Mouse (Mus musculus) hindbrain, embryonic 14.5 days (tissue): ENCODE results near the gene Klhl20. TPM values are rescaled to one million over a fixed set of nuclear protein-coding genes. Genes with fewer than 3 reads are reported as not detected.
"Not testable (repeated sequence)": the region's sequence is repeated elsewhere in the genome, so short reads cannot be mapped to it uniquely, and the experiment has no call there.

Source experiments
- ATAC-seq: fragments of 200-750 bp; cut with Nextera tagmentation; 2 replicates; pipeline ENCODE4 v1.8.0; 2017; ENCODE audit warnings: moderate number of reproducible peaks, mild to moderate bottlenecking, moderate TSS enrichment, moderate library complexity; ENCODE audit not compliant: low FRiP score
- DNase-seq: peaks from one replicate; pipeline ENCODE4 v3.0.0-alpha.2; 2015; ENCODE audit warnings: low spot score
- H3K27ac ChIP-seq: fragments of 300-500 bp; sonication (generic); 2 replicates; pipeline ENCODE4 v1.5.1; 2014; ENCODE audit warnings: mild to moderate bottlenecking, moderate library complexity
- H3K27me3 ChIP-seq: fragments of 300-500 bp; sonication (generic); 2 replicates; pipeline ENCODE4 v1.6.1; 2014; ENCODE audit warnings: mild to moderate bottlenecking, low read length, mixed read lengths; ENCODE audit not compliant: control insufficient read depth, insufficient read depth
- H3K36me3 ChIP-seq: fragments of 300-500 bp; sonication (generic); replicated peaks from 2 replicates; pipeline ENCODE4 v1.6.1; 2014; ENCODE audit not compliant: control insufficient read depth, insufficient read depth
- H3K4me1 ChIP-seq: fragments of 300-500 bp; sonication (generic); replicated peaks from 2 replicates; pipeline ENCODE4 v1.6.1; 2014; ENCODE audit warnings: antibody characterized with exemption, low read length, mixed read lengths; ENCODE audit not compliant: control insufficient read depth, insufficient read depth
- H3K4me2 ChIP-seq: fragments of 300-500 bp; sonication (generic); replicated peaks from 2 replicates; pipeline ENCODE4 v1.6.1; 2014; ENCODE audit warnings: mild to moderate bottlenecking, moderate library complexity
- H3K4me3 ChIP-seq: fragments of 300-500 bp; sonication (generic); replicated peaks from 2 replicates; pipeline ENCODE4 v1.5.1; 2014; ENCODE audit warnings: mild to moderate bottlenecking, low read length
- H3K9ac ChIP-seq: fragments of 300-500 bp; sonication (generic); 2 replicates; pipeline ENCODE4 v1.6.1; 2014
- H3K9me3 ChIP-seq: fragments of 300-500 bp; sonication (generic); 2 replicates; pipeline ENCODE4 v1.6.1; 2016; ENCODE audit warnings: low read length; ENCODE audit not compliant: control insufficient read depth
- WGBS: fragments of 180-500 bp; shearing (Covaris S2); extraction: QIAGEN DNeasy Blood & Tissue Kit; methylation state at CpG from one replicate; pipeline ENCODE4 v1.1.7; 2014; 5-methylcytosine and 5-hydroxymethylcytosine counted together
- polyA plus RNA-seq: library from polyadenylated mRNA; unstranded; fragments of >200 nt; fragmentation: Nextera tagmentation; extraction: Ambion mirVana; gene quantifications from 2 replicates; pipeline ENCODE4 v1.2.1, GENCODE M21; 2014

Klhl20 gene
- 20.3 and 23.2 TPM in 2 replicates for polyA plus RNA-seq

GRCm38 (mm10) chr1:161130726-161131664, at the start of gene Klhl20:
Gene Klhl20, minus strand, starts transcription at chr1:161131511.
- Histone ChIP-seq H3K9me3 (no peaks in the 10 kb centered on the region), H3K4me3 (peak within 1 kb of the TSS; percentile 64), H3K4me1 (peaks cover 16% of the 10 kb centered on the region), H3K36me3 (peaks cover 5% of the 10 kb centered on the region; the same call in 1 of the 2 replicates), H3K27ac (peak within 1 kb of the TSS; percentile 82), H3K4me2 (peak within 1 kb of the TSS; percentile 81), H3K27me3 (peaks cover 5% of the 10 kb centered on the region; the same call in 1 of the 2 replicates), H3K9ac (peak within 1 kb of the TSS; percentile 75)
- WGBS = 3% methylated on average over 41 of the region's 41 CpGs
- peak; percentile 98 for ATAC-seq
- DNase-seq = peak; percentile 97

- Histone ChIP-seq H3K27ac (no peak overlapping the region), H3K9me3 (no peaks in the 10 kb centered on the region), H3K4me3 (no peak overlapping the region), H3K4me2 (no peak overlapping the region), H3K27me3 (no peaks in the 10 kb centered on the region), H3K4me1 (no peaks in the 10 kb centered on the region), H3K9ac (no peak overlapping the region), H3K36me3 (no peaks in the 10 kb centered on the region)
- WGBS = 56% methylated on average over 8 of the region's 8 CpGs
- no peak for DNase-seq
- no peak for ATAC-seq
Measured at GRCm38 (mm10) chr1:161180674-161181073, 49.4 kb upstream of the Klhl20 start.

DNA sequence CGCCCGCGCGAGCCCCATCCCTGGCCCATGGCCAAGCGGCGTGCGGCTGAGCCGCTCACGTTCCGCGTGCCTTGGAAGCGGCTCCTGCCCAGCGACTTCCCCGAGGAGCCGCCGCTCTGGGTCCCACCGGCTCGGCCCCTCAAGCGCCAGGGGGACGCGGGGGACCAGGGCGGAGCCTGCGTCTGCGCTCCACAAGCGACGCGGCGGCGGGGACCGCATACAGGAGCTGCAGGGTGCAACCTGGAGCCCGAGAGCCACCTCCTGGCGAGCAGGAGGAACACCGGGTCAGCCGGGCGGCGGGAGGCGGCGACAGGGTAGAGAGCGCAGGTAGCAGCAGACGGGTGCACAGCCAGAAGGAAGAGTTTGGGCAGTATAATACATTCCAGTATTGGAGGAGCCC, 39.3 kb upstream of the Klhl20 start:
- H3K9me3 ChIP-seq = no peaks in the 10 kb centered on the region
- DNase-seq = peak; percentile 72
- H3K4me1 ChIP-seq = no peaks in the 10 kb centered on the region
- no peak overlapping the region for H3K27ac ChIP-seq
- H3K4me2 ChIP-seq = peak overlapping the region; percentile 84
- ATAC-seq = peak; percentile 93
- peak overlapping the region; percentile 44 for H3K4me3 ChIP-seq
- peak overlapping the region; percentile 58 for H3K9ac ChIP-seq
- WGBS = 2% methylated on average over 40 of the region's 40 CpGs
- no peaks in the 10 kb centered on the region for H3K36me3 ChIP-seq
- H3K27me3 ChIP-seq = peaks cover 35% of the 10 kb centered on the region

DNA sequence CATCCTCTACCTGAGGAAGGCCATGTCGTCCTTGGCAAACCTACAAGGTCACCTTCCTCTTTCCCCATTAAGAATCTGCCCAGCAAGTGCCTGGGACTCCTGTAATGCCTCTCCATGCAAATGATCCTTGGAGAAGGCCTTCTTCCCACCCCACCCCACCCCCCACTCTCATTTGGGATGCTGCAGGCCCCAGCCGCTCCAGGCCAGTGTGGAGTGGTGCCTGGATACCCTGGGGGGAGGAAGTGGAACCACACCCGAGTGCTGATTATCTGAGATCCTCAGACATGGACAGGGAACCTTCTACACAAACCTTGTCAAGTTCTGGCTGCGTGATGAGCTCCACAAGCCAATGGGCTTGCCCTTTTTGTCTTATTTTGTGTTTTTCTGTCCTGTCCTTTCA, 29.0 kb upstream of the Klhl20 start:
- Histone ChIP-seq H3K36me3 (no peaks in the 10 kb centered on the region; the same call in 1 of the 2 replicates), H3K4me2 (no peak overlapping the region), H3K4me3 (no peak overlapping the region), H3K27me3 (no peaks in the 10 kb centered on the region), H3K4me1 (no peaks in the 10 kb centered on the region), H3K9me3 (0 out of 2 replicates have a peak, but pooled peaks cover 3% of the 10 kb centered on the region), H3K27ac (no peak overlapping the region), H3K9ac (no peak overlapping the region)
- no peak for ATAC-seq
- no peak for DNase-seq
- 76% methylated on average over 4 of the region's 4 CpGs for WGBS

DNA sequence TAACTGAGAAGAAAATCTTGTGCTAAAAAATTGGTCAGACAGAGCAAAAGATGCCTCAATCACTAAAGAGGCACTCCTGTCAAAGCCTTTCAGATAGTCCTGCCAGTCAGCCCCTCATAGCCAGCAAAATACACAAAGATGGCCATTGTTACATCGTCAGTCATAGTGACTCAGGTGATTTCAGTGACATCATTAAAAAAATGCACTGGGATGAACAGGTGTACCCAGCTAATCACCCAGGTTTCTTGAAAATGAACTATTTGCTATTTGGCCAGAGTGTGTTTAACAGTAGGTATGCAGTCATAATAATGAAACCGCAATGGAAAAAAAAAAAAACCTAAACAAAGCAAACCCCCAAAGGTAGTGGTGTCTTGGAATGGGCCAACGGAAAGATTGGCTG, 27.9 kb upstream of the Klhl20 start, which contains the start of gene Tex50:
Tex50 (minus strand) TSS at position 101 of the 400 bp plus-strand sequence.
- Histone ChIP-seq H3K4me1 (no peaks in the 10 kb centered on the region), H3K4me3 (no peak within 1 kb of the TSS), H3K27ac (no peak within 1 kb of the TSS), H3K36me3 (no peaks in the 10 kb centered on the region; the same call in 1 of the 2 replicates), H3K9ac (no peak within 1 kb of the TSS), H3K4me2 (no peak within 1 kb of the TSS), H3K27me3 (no peaks in the 10 kb centered on the region), H3K9me3 (0 out of 2 replicates have a peak, but pooled peaks cover 3% of the 10 kb centered on the region)
- 89% methylated on average over 3 of the region's 3 CpGs for whole genome bisulfite sequencing
- ATAC-seq (no peak), DNase-seq (no peak)

- Histone ChIP-seq H3K27ac (no peak overlapping the region), H3K4me2 (no peak overlapping the region), H3K27me3 (no peaks in the 10 kb centered on the region), H3K36me3 (no peaks in the 10 kb centered on the region), H3K4me3 (no peak overlapping the region), H3K4me1 (no peaks in the 10 kb centered on the region), H3K9ac (no peak overlapping the region), H3K9me3 (no peaks in the 10 kb centered on the region)
- ATAC-seq (no peak), DNase-seq (no peak)
- 87% methylated on average over 10 of the region's 10 CpGs for WGBS
Measured at GRCm38 (mm10) chr1:161156546-161156945, 25.2 kb upstream of the Klhl20 start.

DNA sequence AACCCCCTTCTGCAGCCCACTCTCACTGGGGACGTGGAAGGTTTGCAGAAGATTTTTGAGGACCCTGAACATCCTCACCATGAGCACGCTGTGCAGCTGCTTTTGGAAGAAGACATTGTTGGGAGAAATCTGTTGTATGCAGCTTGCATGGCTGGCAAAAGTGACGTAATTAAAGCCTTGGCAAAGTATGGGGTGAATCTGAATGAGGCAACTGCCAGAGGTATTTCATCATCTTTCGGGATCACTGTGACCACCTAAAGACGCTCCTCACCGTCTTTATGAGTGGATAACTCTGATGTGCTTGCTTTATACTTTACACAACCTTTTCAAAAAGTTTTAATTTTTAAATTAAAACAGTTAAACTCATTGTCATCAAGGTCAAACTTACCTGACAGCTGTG, 19.8 kb upstream of the Klhl20 start:
- no peak overlapping the region for H3K4me2 ChIP-seq
- no peaks in the 10 kb centered on the region for H3K4me1 ChIP-seq
- no peak overlapping the region for H3K27ac ChIP-seq
- no peak overlapping the region for H3K9ac ChIP-seq
- no peak overlapping the region for H3K4me3 ChIP-seq
- no peaks in the 10 kb centered on the region for H3K9me3 ChIP-seq
- H3K27me3 ChIP-seq = no peaks in the 10 kb centered on the region
- ATAC-seq (no peak), DNase-seq (no peak)
- no peaks in the 10 kb centered on the region for H3K36me3 ChIP-seq
- 77% methylated on average over 6 of the region's 6 CpGs for WGBS

GRCm38 (mm10) chr1:161147888-161148287, 16.6 kb upstream of the Klhl20 start:
- H3K4me3 ChIP-seq = no peak overlapping the region
- ATAC-seq = no peak
- no peaks in the 10 kb centered on the region for H3K36me3 ChIP-seq
- H3K4me2 ChIP-seq = no peak overlapping the region
- H3K9me3 ChIP-seq = no peaks in the 10 kb centered on the region
- H3K9ac ChIP-seq = no peak overlapping the region
- no peak overlapping the region for H3K27ac ChIP-seq
- peaks cover 5% of the 10 kb centered on the region; the same call in 1 of the 2 replicates for H3K4me1 ChIP-seq
- WGBS = 77% methylated on average over 2 of the region's 2 CpGs
- H3K27me3 ChIP-seq = no peaks in the 10 kb centered on the region
- no peak for DNase-seq

DNA sequence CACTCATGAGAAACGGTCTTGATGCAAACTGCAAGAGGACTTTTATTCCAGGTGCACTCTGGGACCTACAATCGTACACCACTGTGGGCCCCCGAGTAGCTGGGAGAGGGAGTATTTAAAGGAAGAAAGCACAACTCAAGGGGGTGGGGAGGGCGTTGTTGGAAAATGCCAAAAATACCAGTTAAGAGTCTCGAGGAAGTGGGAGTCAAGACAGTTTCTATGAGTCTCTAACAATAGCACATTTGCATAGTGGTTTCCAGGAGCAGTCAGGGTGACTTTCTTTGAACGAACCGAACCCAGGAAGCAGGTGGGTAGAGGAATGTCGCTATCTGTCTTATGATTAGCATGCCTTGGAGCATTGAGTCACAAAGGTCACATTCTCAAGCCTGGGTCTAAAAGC, 14.3 kb upstream of the Klhl20 start:
- H3K4me2 ChIP-seq, H3K36me3 ChIP-seq, ATAC-seq, H3K27ac ChIP-seq, H3K4me1 ChIP-seq, DNase-seq, H3K9ac ChIP-seq, H3K9me3 ChIP-seq, H3K4me3 ChIP-seq, H3K27me3 ChIP-seq: not testable (repeated sequence)
- WGBS = 86% methylated on average over 8 of the region's 8 CpGs
